Comparison of ENCODE assay signal across 25 mouse cellular contexts in the genomic region with DNA sequence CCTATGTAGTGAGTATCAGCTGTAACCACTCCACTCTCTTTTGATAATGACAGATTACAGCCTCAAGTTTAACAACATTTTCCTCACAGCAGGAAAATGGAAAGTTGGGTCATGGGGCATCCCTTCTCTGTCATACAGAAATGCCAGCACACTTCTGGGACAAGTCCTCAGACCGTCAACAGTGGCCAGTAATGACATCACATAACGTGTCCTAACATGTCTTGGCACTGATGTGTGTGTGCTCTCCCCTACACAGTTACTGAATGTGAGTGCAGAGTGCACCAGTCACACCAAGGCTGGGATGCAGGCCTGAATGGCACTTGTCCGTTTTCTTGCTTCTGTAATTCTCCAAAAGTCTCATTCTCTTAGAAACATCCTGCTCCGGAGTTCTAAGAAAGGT.
DNase-seq lines count a peak whose midpoint lies in the region; ATAC-seq and TF ChIP-seq lines count a peak whose summit lies in the region.
"Had no signal": no experiment of that assay in that cellular context is flagged by ENCODE, and none has a peak within 500 bp of the region (broad histone marks: within the 10 kb centered on the region; RNA-seq: fewer than 3 reads in every experiment).

No protein-coding gene starts in this region.

- H3K9me3 ChIP-seq in lung, embryonic 14.5 days (ENCODE audit: low read depth, low read length) = no peaks in the 10 kb centered on the region
- H3K9me3 ChIP-seq in lung, postnatal 0 days (ENCODE audit: low read length) = no peaks in the 10 kb centered on the region
- H3K9me3 ChIP-seq: embryonic facial prominence, embryonic 12.5 days; forebrain, embryonic 13.5 days; forebrain, embryonic 15.5 days had no signal

- no peak overlapping the region for H3K4me2 ChIP-seq in lung, embryonic 14.5 days
- no peak overlapping the region for H3K4me2 ChIP-seq in lung, postnatal 0 days (replicated peaks; ENCODE audit: low read depth, low read length)
- H3K4me2 ChIP-seq: embryonic facial prominence, embryonic 12.5 days; forebrain, embryonic 13.5 days; forebrain, embryonic 15.5 days had no signal

- no peak overlapping the region for H3K4me3 ChIP-seq in lung, embryonic 14.5 days (ENCODE audit: low read depth, low read length)
- H3K4me3 ChIP-seq in lung, postnatal 0 days (ENCODE audit: low read depth, low read length) = no peak overlapping the region
- H3K4me3 ChIP-seq: embryonic facial prominence, embryonic 12.5 days; forebrain, embryonic 13.5 days; forebrain, embryonic 15.5 days had no signal

- DNase-seq in heart, adult 11 months = peak; percentile 58
- DNase-seq in heart, postnatal 36 days = no peak
- no peak for DNase-seq in lung, embryonic 14.5 days
- no peak for DNase-seq in lung, postnatal 0 days (ENCODE audit: low spot score)
- DNase-seq in adipocyte (ENCODE audit: low spot score) = peak; percentile 7
- DNase-seq: adrenal gland, adult 2 months; adrenal gland, postnatal 10 days; adrenal gland, postnatal 25 days; B cell, adult 2 months; cerebellum, adult 11 months; cerebellum, adult 18-20 months; cerebellum, adult 8-10 months; cerebellum, adult 9-11 months; cerebellum, postnatal 14 days; cerebellum, postnatal 36 days; embryo, embryonic 11 days; forebrain, postnatal 0 days had no signal

- H3K4me1 ChIP-seq in lung, embryonic 14.5 days (ENCODE audit: insufficient read depth) = no peaks in the 10 kb centered on the region; the same call in 1 of the 2 replicates
- H3K4me1 ChIP-seq in lung, postnatal 0 days (ENCODE audit: insufficient read depth, low read depth, low read length) = no peaks in the 10 kb centered on the region
- H3K4me1 ChIP-seq: forebrain, embryonic 13.5 days had no signal

- intact Hi-C loops in heart, postnatal 36 days (cut with DNase I) = no loop called here

- no peaks in the 10 kb centered on the region for H3K36me3 ChIP-seq in lung, embryonic 14.5 days (ENCODE audit: insufficient read depth)
- H3K36me3 ChIP-seq in lung, postnatal 0 days (ENCODE audit: insufficient read depth, low read length) = no peaks in the 10 kb centered on the region
- H3K36me3 ChIP-seq: embryonic facial prominence, embryonic 12.5 days; forebrain, embryonic 15.5 days; G1E had no signal

- 65% methylated on average over 4 of the region's 4 CpGs for WGBS in lung, embryonic 14.5 days
- WGBS in lung, postnatal 0 days = 58% methylated on average over 4 of the region's 4 CpGs

- no peak for TF ChIP-seq CTCF in lung, embryonic 14.5 days (IDR thresholded peaks at IDR 0.05; ENCODE audit: low read depth)
- TF ChIP-seq CTCF in lung, postnatal 0 days (IDR thresholded peaks at IDR 0.05) = no peak

- no peak overlapping the region for H3K27ac ChIP-seq in lung, embryonic 14.5 days (ENCODE audit: low read depth)
- no peak overlapping the region for H3K27ac ChIP-seq in lung, postnatal 0 days (ENCODE audit: low read length)
- H3K27ac ChIP-seq: embryonic facial prominence, embryonic 12.5 days; forebrain, embryonic 13.5 days; forebrain, embryonic 15.5 days had no signal

- no peak for TF ChIP-seq EP300 in lung, postnatal 0 days (IDR thresholded peaks at IDR 0.05)

- H3K27me3 ChIP-seq in lung, embryonic 14.5 days (ENCODE audit: insufficient read depth, low read length) = no peaks in the 10 kb centered on the region
- no peaks in the 10 kb centered on the region for H3K27me3 ChIP-seq in lung, postnatal 0 days (replicated peaks; ENCODE audit: insufficient read depth, low read length)
- H3K27me3 ChIP-seq: CH12.LX; embryonic facial prominence, embryonic 12.5 days; Patski had no signal

- 0 out of 2 replicates have a peak, but pooled peaks have one; percentile 35 for ATAC-seq in lung, embryonic 14.5 days (ENCODE audit: insufficient read depth)
- no peak for ATAC-seq in lung, postnatal 0 days
- ATAC-seq: activated CD4-positive, CD25-positive, alpha-beta regulatory T cell, adult 4 months; CD4-positive, CD25-positive, alpha-beta regulatory T cell, adult 4 months; forebrain, embryonic 13.5 days; forebrain, embryonic 15.5 days; forebrain, postnatal 0 days; Patski had no signal

- no peak overlapping the region for H3K9ac ChIP-seq in lung, embryonic 14.5 days
- no peak overlapping the region for H3K9ac ChIP-seq in lung, postnatal 0 days (replicated peaks; ENCODE audit: low read depth)
- H3K9ac ChIP-seq: embryonic facial prominence, embryonic 12.5 days; forebrain, embryonic 13.5 days; forebrain, embryonic 15.5 days; forebrain, postnatal 0 days had no signal

Comparison
In these comparisons a context has a peak if more than half of its experiments do, and no peak if none do; other contexts are left out.
1. DNase-seq: peak in heart, adult 11 months (single experiment) and adipocyte (single experiment); none in heart, postnatal 36 days (0 of 2), lung, embryonic 14.5 days (single experiment) and lung, postnatal 0 days (single experiment).